Mouse (Mus musculus): ENCODE data around the gene Iscu.

The Iscu gene

GRCm38 (mm10) chr5:113818572-113818971 lies 46.0 kb downstream of the Iscu start:
- DNase-seq = no peak

- DNase-seq = no peak
Observed at GRCm38 (mm10) chr5:113824228-113824627, 51.7 kb downstream of the Iscu start.

GRCm38 (mm10) chr5:113825558-113825957 lies 53.0 kb downstream of the Iscu start:
- DNase-seq = no peak

DNA sequence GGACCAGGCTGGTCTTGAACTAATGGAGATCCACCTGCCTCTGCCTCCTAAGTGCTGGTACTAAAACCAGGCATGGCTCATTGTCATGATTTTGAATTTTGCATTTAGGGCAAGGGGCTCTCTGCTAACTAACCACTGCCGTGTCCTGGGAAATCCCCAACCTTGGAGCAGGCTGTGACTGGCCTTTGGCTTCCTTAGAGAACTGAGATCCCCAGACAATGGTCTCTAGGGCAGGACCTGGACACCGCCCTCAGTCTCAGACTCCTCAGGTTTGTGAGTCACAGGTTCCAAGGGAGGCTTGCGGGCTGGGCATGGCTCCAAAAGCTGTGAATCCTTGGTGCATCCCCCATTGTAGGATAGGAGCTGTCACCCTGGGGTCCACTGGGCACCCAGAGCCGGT lies 54.1 kb downstream of the Iscu start:
- no peak for DNase-seq
